Mouse (Mus musculus): ENCODE measurements at regions not wholly inside any gene's neighbourhood (a gene's known extent, or its start where the extent isn't known, plus 50 kb on each side); places are given as distances from the start of the nearest gene placed in this dataset.

- TF ChIP-seq CTCF (IDR thresholded peaks at IDR 0.05): no peak
- TF ChIP-seq POLR2A (IDR thresholded peaks at IDR 0.05; ENCODE audit: insufficient read depth, low read depth, low read length): no peak
- TF ChIP-seq EP300 (IDR thresholded peaks at IDR 0.05; ENCODE audit: insufficient read depth, low read depth, low read length): no peak
- no peaks in the 10 kb centered on the region for H3K4me1 ChIP-seq (ENCODE audit: control insufficient read depth, insufficient read depth, low read length)
- H3K9ac ChIP-seq (ENCODE audit: low read depth, low read length): no peak overlapping the region
- no peaks in the 10 kb centered on the region for H3K79me2 ChIP-seq (replicated peaks; ENCODE audit: control insufficient read depth, insufficient read depth, low read length)
- no peaks in the 10 kb centered on the region for H3K36me3 ChIP-seq (ENCODE audit: control insufficient read depth, insufficient read depth, low read length)
- DNase-seq: no peak
- no peak overlapping the region for H3K27ac ChIP-seq
- intact Hi-C loops (cut with DNase I): no loop called here
- WGBS: 79% methylated on average over 12 of the region's 12 CpGs
- H3K27me3 ChIP-seq (ENCODE audit: control insufficient read depth, insufficient read depth, low read length): no peaks in the 10 kb centered on the region
- no peak overlapping the region for H3K4me3 ChIP-seq
These were observed 410.3 kb downstream of the Wdr11 start for GRCm38 (mm10) chr7:130002002-130002401.

- Histone ChIP-seq H3K36me3 (ENCODE audit: control insufficient read depth, insufficient read depth, low read length) (no peaks in the 10 kb centered on the region), H3K27ac (no peak overlapping the region), H3K27me3 (ENCODE audit: control insufficient read depth, insufficient read depth, low read length) (no peaks in the 10 kb centered on the region), H3K9ac (ENCODE audit: low read depth, low read length) (no peak overlapping the region), H3K79me2 (replicated peaks; ENCODE audit: control insufficient read depth, insufficient read depth, low read length) (no peaks in the 10 kb centered on the region), H3K4me1 (ENCODE audit: control insufficient read depth, insufficient read depth, low read length) (no peaks in the 10 kb centered on the region), H3K4me3 (no peak overlapping the region)
- TF ChIP-seq CTCF (IDR thresholded peaks at IDR 0.05) (no peak), POLR2A (IDR thresholded peaks at IDR 0.05; ENCODE audit: insufficient read depth, low read depth, low read length) (no peak), EP300 (IDR thresholded peaks at IDR 0.05; ENCODE audit: insufficient read depth, low read depth, low read length) (no peak)
- intact Hi-C loops (cut with DNase I): no loop called here
- DNase-seq: no peak
- 60% methylated on average over 10 of the region's 10 CpGs for WGBS
These were observed 413.7 kb downstream of the Wdr11 start for GRCm38 (mm10) chr7:130005406-130005805.

GRCm38 (mm10) chr7:130007993-130008583, 416.4 kb downstream of the Wdr11 start:
- no peaks in the 10 kb centered on the region for H3K36me3 ChIP-seq (ENCODE audit: control insufficient read depth, insufficient read depth, low read length)
- no peaks in the 10 kb centered on the region for H3K4me1 ChIP-seq (ENCODE audit: control insufficient read depth, insufficient read depth, low read length)
- H3K9ac ChIP-seq (ENCODE audit: low read depth, low read length): no peak overlapping the region
- TF ChIP-seq CTCF (IDR thresholded peaks at IDR 0.05) (no peak), POLR2A (IDR thresholded peaks at IDR 0.05; ENCODE audit: insufficient read depth, low read depth, low read length) (no peak), EP300 (IDR thresholded peaks at IDR 0.05; ENCODE audit: insufficient read depth, low read depth, low read length) (no peak)
- no peak for DNase-seq
- 56% methylated on average over 6 of the region's 6 CpGs for WGBS
- no peak overlapping the region for H3K4me3 ChIP-seq
- no peaks in the 10 kb centered on the region for H3K79me2 ChIP-seq (replicated peaks; ENCODE audit: control insufficient read depth, insufficient read depth, low read length)
- intact Hi-C loops (cut with DNase I): no loop called here
- no peaks in the 10 kb centered on the region for H3K27me3 ChIP-seq (ENCODE audit: control insufficient read depth, insufficient read depth, low read length)
- H3K27ac ChIP-seq: no peak overlapping the region

- 69% methylated on average over 12 of the region's 12 CpGs for WGBS
- H3K27ac ChIP-seq: no peak overlapping the region
- no peak for DNase-seq
- intact Hi-C loops (cut with DNase I): no loop called here
- no peaks in the 10 kb centered on the region for H3K27me3 ChIP-seq (ENCODE audit: control insufficient read depth, insufficient read depth, low read length)
- H3K4me1 ChIP-seq (ENCODE audit: control insufficient read depth, insufficient read depth, low read length): no peaks in the 10 kb centered on the region
- TF ChIP-seq CTCF (IDR thresholded peaks at IDR 0.05) (no peak), POLR2A (IDR thresholded peaks at IDR 0.05; ENCODE audit: insufficient read depth, low read depth, low read length) (no peak), EP300 (IDR thresholded peaks at IDR 0.05; ENCODE audit: insufficient read depth, low read depth, low read length) (no peak)
- H3K4me3 ChIP-seq: no peak overlapping the region
- H3K79me2 ChIP-seq (replicated peaks; ENCODE audit: control insufficient read depth, insufficient read depth, low read length): no peaks in the 10 kb centered on the region
- H3K9ac ChIP-seq (ENCODE audit: low read depth, low read length): no peak overlapping the region
- H3K36me3 ChIP-seq (ENCODE audit: control insufficient read depth, insufficient read depth, low read length): no peaks in the 10 kb centered on the region
These were observed 417.1 kb downstream of the Wdr11 start for GRCm38 (mm10) chr7:130008591-130009418.

GRCm38 (mm10) chr7:130012067-130012466, 420.4 kb downstream of the Wdr11 start:
- Histone ChIP-seq H3K27ac (no peak overlapping the region), H3K4me3 (no peak overlapping the region), H3K79me2 (replicated peaks; ENCODE audit: control insufficient read depth, insufficient read depth, low read length) (no peaks in the 10 kb centered on the region), H3K9ac (ENCODE audit: low read depth, low read length) (no peak overlapping the region), H3K27me3 (ENCODE audit: control insufficient read depth, insufficient read depth, low read length) (no peaks in the 10 kb centered on the region), H3K36me3 (ENCODE audit: control insufficient read depth, insufficient read depth, low read length) (no peaks in the 10 kb centered on the region), H3K4me1 (ENCODE audit: control insufficient read depth, insufficient read depth, low read length) (no peaks in the 10 kb centered on the region; the same call in 1 of the 2 replicates)
- WGBS: 66% methylated on average over 8 of the region's 8 CpGs
- intact Hi-C loops (cut with DNase I): no loop called here
- TF ChIP-seq POLR2A (IDR thresholded peaks at IDR 0.05; ENCODE audit: insufficient read depth, low read depth, low read length) (no peak), CTCF (IDR thresholded peaks at IDR 0.05) (no peak), EP300 (IDR thresholded peaks at IDR 0.05; ENCODE audit: insufficient read depth, low read depth, low read length) (no peak)
- no peak for DNase-seq

GRCm38 (mm10) chr7:130013109-130013508, 421.4 kb downstream of the Wdr11 start:
- H3K27me3 ChIP-seq (ENCODE audit: control insufficient read depth, insufficient read depth, low read length): no peaks in the 10 kb centered on the region
- H3K9ac ChIP-seq (ENCODE audit: low read depth, low read length): no peak overlapping the region
- no peaks in the 10 kb centered on the region; the same call in 1 of the 2 replicates for H3K4me1 ChIP-seq (ENCODE audit: control insufficient read depth, insufficient read depth, low read length)
- no peak for DNase-seq
- 92% methylated on average over 6 of the region's 6 CpGs for WGBS
- no peak overlapping the region for H3K27ac ChIP-seq
- H3K4me3 ChIP-seq: no peak overlapping the region
- no peak for TF ChIP-seq EP300 (IDR thresholded peaks at IDR 0.05; ENCODE audit: insufficient read depth, low read depth, low read length)
- no peak for TF ChIP-seq POLR2A (IDR thresholded peaks at IDR 0.05; ENCODE audit: insufficient read depth, low read depth, low read length)
- TF ChIP-seq CTCF (IDR thresholded peaks at IDR 0.05): no peak
- no peaks in the 10 kb centered on the region for H3K36me3 ChIP-seq (ENCODE audit: control insufficient read depth, insufficient read depth, low read length)
- no peaks in the 10 kb centered on the region for H3K79me2 ChIP-seq (replicated peaks; ENCODE audit: control insufficient read depth, insufficient read depth, low read length)
- intact Hi-C loops (cut with DNase I): no loop called here

Data from heart, adult 2 months (tissue).